Mouse (Mus musculus): ENCODE data around the gene Nusap1. TPM values are rescaled to one million over a fixed set of nuclear protein-coding genes. Genes with fewer than 3 reads are reported as not detected.

The Nusap1 gene
- polyA plus RNA-seq (2012; rRNA removed): 46.9 and 53.1 TPM in 2 replicates

GRCm38 (mm10) chr2:119618199-119618982 is at the start of gene Nusap1, which contains the start of gene Oip5:
Gene Nusap1 (plus strand): TSS chr2:119618298.
Gene Oip5 (minus strand): TSS chr2:119618469.

GRCm38 (mm10) chr2:119662220-119663182 is 44.4 kb downstream of the Nusap1 start, which contains the start of gene Ndufaf1:
Gene Ndufaf1 (minus strand): TSS chr2:119662827.

DNA sequence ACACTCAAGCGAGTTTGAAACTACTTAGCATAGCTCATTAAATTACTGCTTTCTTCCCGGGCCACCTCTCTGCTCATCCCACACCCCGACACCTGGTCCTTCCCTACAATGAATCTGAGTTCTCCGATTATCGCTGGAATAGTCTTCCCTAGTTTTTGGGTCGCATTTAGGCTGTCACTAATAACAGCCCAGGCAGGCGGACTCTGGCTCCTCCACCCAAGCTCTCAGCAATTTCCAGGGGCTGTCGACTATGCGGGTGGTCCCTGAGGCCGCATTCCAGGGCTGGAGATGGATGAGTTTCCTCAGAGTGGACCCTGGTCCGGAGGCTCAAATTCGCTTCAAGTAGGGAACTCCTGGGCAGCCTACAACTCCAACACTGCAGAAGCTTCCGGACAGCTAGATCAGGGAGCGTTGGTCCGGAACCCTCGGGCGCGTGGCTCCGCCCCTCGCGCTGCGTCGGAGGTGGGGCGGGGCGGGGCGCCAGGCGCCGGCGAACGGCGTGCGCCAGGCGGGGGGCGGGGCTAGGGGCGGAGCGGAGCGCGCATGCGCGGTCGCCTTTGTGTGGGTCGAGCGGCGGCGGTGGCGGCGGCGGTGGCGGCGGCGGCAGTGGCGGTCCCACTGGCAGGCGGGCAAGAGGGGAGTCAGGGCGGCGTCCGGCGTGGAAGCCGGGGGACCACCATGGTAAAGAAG is 56.6 kb downstream of the Nusap1 start, which contains the start of gene Rtf1:
TSS of gene Rtf1 (plus strand) at position 544 of the 690 bp plus-strand sequence.

Other genes with a start within 250 kb of the Nusap1 start
- 4.4 and 4.8 TPM in 2 replicates for gene Ino80, start 140.6 kb upstream of the Nusap1 start, polyA plus RNA-seq (2012; rRNA removed)
- 0.12 and 0.17 TPM in 2 replicates for gene Exd1, start 70.7 kb upstream of the Nusap1 start, polyA plus RNA-seq (2012; rRNA removed)
- gene Chp1, start 70.6 kb upstream of the Nusap1 start, polyA plus RNA-seq (2012; rRNA removed): 26.8 and 34.6 TPM in 2 replicates
- 23.2 and 28.2 TPM in 2 replicates for gene Oip5, start 171 bp downstream of the Nusap1 start, polyA plus RNA-seq (2012; rRNA removed)
- 13.3 and 15.0 TPM in 2 replicates for gene Ndufaf1, start 44.5 kb downstream of the Nusap1 start, polyA plus RNA-seq (2012; rRNA removed)
- gene Rtf1, start 56.8 kb downstream of the Nusap1 start, polyA plus RNA-seq (2012; rRNA removed): 8.2 and 9.0 TPM in 2 replicates
- 2.0 and 2.4 TPM in 2 replicates for gene Itpka, start 124.0 kb downstream of the Nusap1 start, polyA plus RNA-seq (2012; rRNA removed)
- gene Ltk, start 142.1 kb downstream of the Nusap1 start, polyA plus RNA-seq (2012; rRNA removed): 0.10 and 0.13 TPM in 2 replicates
- 5.3 and 6.0 TPM in 2 replicates for gene Rpap1, start 169.2 kb downstream of the Nusap1 start, polyA plus RNA-seq (2012; rRNA removed)
- gene Tyro3, start 179.4 kb downstream of the Nusap1 start, polyA plus RNA-seq (2012; rRNA removed): 0.84 and 0.90 TPM in 2 replicates